Mouse (Mus musculus) embryonic facial prominence, embryonic 15.5 days (tissue): ENCODE results near the gene Xpa. TPM values are rescaled to one million over a fixed set of nuclear protein-coding genes. Genes with fewer than 3 reads are reported as not detected.

Experiments
- ATAC-seq: fragments of 200-750 bp; cut with Nextera tagmentation; 2 replicates; pipeline ENCODE4 v1.8.0; 2017; ENCODE audit warnings: low read depth, moderate TSS enrichment; ENCODE audit not compliant: insufficient number of reproducible peaks, low FRiP score, low TSS enrichment
- H3K27ac ChIP-seq: fragments of 300-500 bp; sonication (generic); replicated peaks from 2 replicates; pipeline ENCODE4 v1.5.1; 2015; ENCODE audit warnings: mild to moderate bottlenecking, inconsistent platforms
- H3K27me3 ChIP-seq: fragments of 300-500 bp; sonication (generic); 2 replicates; pipeline ENCODE4 v1.6.1; 2015; ENCODE audit warnings: inconsistent platforms
- H3K36me3 ChIP-seq: fragments of 300-500 bp; sonication (generic); 2 replicates; pipeline ENCODE4 v1.6.1; 2015; ENCODE audit warnings: mild to moderate bottlenecking, inconsistent platforms
- H3K4me1 ChIP-seq: fragments of 300-500 bp; sonication (generic); 2 replicates; pipeline ENCODE4 v1.6.1; 2015; ENCODE audit warnings: inconsistent platforms
- H3K4me2 ChIP-seq: fragments of 300-500 bp; sonication (generic); replicated peaks from 2 replicates; pipeline ENCODE4 v1.6.1; 2015; ENCODE audit warnings: mild to moderate bottlenecking, inconsistent platforms
- H3K4me3 ChIP-seq: fragments of 300-500 bp; sonication (generic); replicated peaks from 2 replicates; pipeline ENCODE4 v1.5.1; 2015; ENCODE audit warnings: mild to moderate bottlenecking, inconsistent platforms
- H3K9ac ChIP-seq: fragments of 300-500 bp; sonication (generic); 2 replicates; pipeline ENCODE4 v1.6.1; 2015; ENCODE audit warnings: inconsistent platforms
- H3K9me3 ChIP-seq: fragments of 300-500 bp; sonication (generic); replicated peaks from 2 replicates; pipeline ENCODE4 v1.6.1; 2016; ENCODE audit warnings: inconsistent platforms
- WGBS: fragments of 180-500 bp; shearing (Covaris S2); methylation state at CpG from one replicate; pipeline ENCODE4 v1.1.7; 2015; 5-methylcytosine and 5-hydroxymethylcytosine counted together
- polyA plus RNA-seq: library from polyadenylated mRNA; unstranded; fragments of >200 nt; fragmentation: Nextera tagmentation; extraction: Ambion mirVana; gene quantifications from 2 replicates; pipeline ENCODE4 v1.2.1, GENCODE M21; 2015

The Xpa gene
- polyA plus RNA-seq, 1 experiment from 2014 or later, result 22.9 TPM

GRCm38 (mm10) chr4:46185890-46186289, 10.2 kb downstream of the Xpa start:
- Histone ChIP-seq H3K9me3 (no peaks in the 10 kb centered on the region), H3K27me3 (no peaks in the 10 kb centered on the region), H3K4me3 (no peak overlapping the region), H3K27ac (no peak overlapping the region), H3K36me3 (peaks cover 83% of the 10 kb centered on the region), H3K9ac (no peak overlapping the region), H3K4me1 (no peaks in the 10 kb centered on the region), H3K4me2 (no peak overlapping the region)
- no peak for ATAC-seq
- 78% methylated on average over 9 of the region's 9 CpGs for WGBS

GRCm38 (mm10) chr4:46185423-46185822, 10.7 kb downstream of the Xpa start:
- Histone ChIP-seq H3K36me3 (peaks cover 79% of the 10 kb centered on the region), H3K4me1 (no peaks in the 10 kb centered on the region), H3K4me2 (no peak overlapping the region), H3K9me3 (no peaks in the 10 kb centered on the region), H3K27ac (no peak overlapping the region), H3K27me3 (no peaks in the 10 kb centered on the region), H3K9ac (no peak overlapping the region), H3K4me3 (no peak overlapping the region)
- ATAC-seq, result no peak
- WGBS, result 66% methylated on average over 8 of the region's 8 CpGs

- ATAC-seq, result no peak
- 76% methylated on average over 7 of the region's 7 CpGs for WGBS
- Histone ChIP-seq H3K27ac (no peak overlapping the region), H3K36me3 (peaks cover 83% of the 10 kb centered on the region), H3K27me3 (no peaks in the 10 kb centered on the region), H3K4me1 (no peaks in the 10 kb centered on the region), H3K9ac (no peak overlapping the region), H3K4me2 (no peak overlapping the region), H3K9me3 (no peaks in the 10 kb centered on the region), H3K4me3 (no peak overlapping the region)
These were observed 13.9 kb downstream of the Xpa start for GRCm38 (mm10) chr4:46182181-46182580.

GRCm38 (mm10) chr4:46181168-46181567, 14.9 kb downstream of the Xpa start:
- H3K9ac ChIP-seq, result no peak overlapping the region
- 25% methylated on average over 6 of the region's 6 CpGs for WGBS
- H3K4me3 ChIP-seq, result no peak overlapping the region
- no peak for ATAC-seq
- H3K27me3 ChIP-seq, result no peaks in the 10 kb centered on the region
- no peaks in the 10 kb centered on the region for H3K4me1 ChIP-seq
- H3K36me3 ChIP-seq, result peaks cover 93% of the 10 kb centered on the region
- no peak overlapping the region for H3K4me2 ChIP-seq
- no peaks in the 10 kb centered on the region for H3K9me3 ChIP-seq
- H3K27ac ChIP-seq, result no peak overlapping the region

GRCm38 (mm10) chr4:46177496-46177895, 18.6 kb downstream of the Xpa start:
- H3K4me1 ChIP-seq, result no peaks in the 10 kb centered on the region
- no peaks in the 10 kb centered on the region for H3K27me3 ChIP-seq
- peaks cover 92% of the 10 kb centered on the region for H3K36me3 ChIP-seq
- ATAC-seq, result no peak
- 83% methylated on average over 7 of the region's 7 CpGs for WGBS
- H3K4me3 ChIP-seq, result no peak overlapping the region
- H3K9me3 ChIP-seq, result no peaks in the 10 kb centered on the region
- H3K9ac ChIP-seq, result no peak overlapping the region
- H3K4me2 ChIP-seq, result no peak overlapping the region
- H3K27ac ChIP-seq, result no peak overlapping the region

GRCm38 (mm10) chr4:46177018-46177417, 19.1 kb downstream of the Xpa start:
- no peak overlapping the region for H3K4me2 ChIP-seq
- H3K27me3 ChIP-seq, result no peaks in the 10 kb centered on the region
- no peak for ATAC-seq
- H3K36me3 ChIP-seq, result peaks cover 90% of the 10 kb centered on the region
- H3K27ac ChIP-seq, result no peak overlapping the region
- H3K4me3 ChIP-seq, result no peak overlapping the region
- H3K9ac ChIP-seq, result no peak overlapping the region
- WGBS, result 71% methylated on average over 5 of the region's 5 CpGs
- H3K4me1 ChIP-seq, result no peaks in the 10 kb centered on the region
- no peaks in the 10 kb centered on the region for H3K9me3 ChIP-seq

GRCm38 (mm10) chr4:46176313-46176712, 19.8 kb downstream of the Xpa start:
- H3K4me1 ChIP-seq, result no peaks in the 10 kb centered on the region
- H3K9ac ChIP-seq, result no peak overlapping the region
- ATAC-seq, result no peak
- H3K9me3 ChIP-seq, result no peaks in the 10 kb centered on the region
- H3K4me3 ChIP-seq, result no peak overlapping the region
- H3K36me3 ChIP-seq, result peaks cover 89% of the 10 kb centered on the region
- 74% methylated on average over 4 of the region's 4 CpGs for WGBS
- H3K4me2 ChIP-seq, result no peak overlapping the region
- no peaks in the 10 kb centered on the region for H3K27me3 ChIP-seq
- no peak overlapping the region for H3K27ac ChIP-seq

GRCm38 (mm10) chr4:46171761-46172160, 24.4 kb downstream of the Xpa start:
- 79% methylated on average over 7 of the region's 7 CpGs for WGBS
- no peaks in the 10 kb centered on the region for H3K9me3 ChIP-seq

GRCm38 (mm10) chr4:46165831-46166230, 30.3 kb downstream of the Xpa start:
- Histone ChIP-seq H3K36me3 (peaks cover 88% of the 10 kb centered on the region), H3K9ac (no peak overlapping the region), H3K9me3 (no peaks in the 10 kb centered on the region)

More at GRCm38 (mm10) chr4:46171761-46172160, 24.4 kb downstream of the Xpa start:
- no peak for ATAC-seq
- no peak overlapping the region for H3K27ac ChIP-seq
- H3K4me2 ChIP-seq, result no peak overlapping the region
- no peaks in the 10 kb centered on the region for H3K27me3 ChIP-seq
- H3K9ac ChIP-seq, result no peak overlapping the region
- peaks cover 91% of the 10 kb centered on the region for H3K36me3 ChIP-seq
- H3K4me3 ChIP-seq, result no peak overlapping the region
- H3K4me1 ChIP-seq, result no peaks in the 10 kb centered on the region

GRCm38 (mm10) chr4:46164027-46164426, 32.1 kb downstream of the Xpa start:
- ATAC-seq, result no peak
- no peak overlapping the region for H3K9ac ChIP-seq
- no peaks in the 10 kb centered on the region for H3K27me3 ChIP-seq
- WGBS, result 82% methylated on average over 2 of the region's 2 CpGs
- no peak overlapping the region for H3K4me2 ChIP-seq
- H3K36me3 ChIP-seq, result peaks cover 83% of the 10 kb centered on the region
- no peaks in the 10 kb centered on the region for H3K9me3 ChIP-seq
- no peaks in the 10 kb centered on the region for H3K4me1 ChIP-seq
- H3K4me3 ChIP-seq, result no peak overlapping the region
- no peak overlapping the region for H3K27ac ChIP-seq

More at GRCm38 (mm10) chr4:46165831-46166230, 30.3 kb downstream of the Xpa start:
- Histone ChIP-seq H3K27ac (no peak overlapping the region), H3K4me2 (no peak overlapping the region), H3K27me3 (no peaks in the 10 kb centered on the region), H3K4me1 (no peaks in the 10 kb centered on the region), H3K4me3 (no peak overlapping the region)
- WGBS, result 87% methylated on average over 5 of the region's 5 CpGs
- ATAC-seq, result no peak

GRCm38 (mm10) chr4:46151903-46152544, 44.1 kb downstream of the Xpa start:
- no peaks in the 10 kb centered on the region for H3K9me3 ChIP-seq
- 90% methylated on average over 12 of the region's 12 CpGs for WGBS

GRCm38 (mm10) chr4:46146881-46147280, 49.2 kb downstream of the Xpa start:
- H3K4me1 ChIP-seq, result no peaks in the 10 kb centered on the region
- H3K9me3 ChIP-seq, result no peaks in the 10 kb centered on the region
- no peaks in the 10 kb centered on the region for H3K27me3 ChIP-seq
- H3K4me2 ChIP-seq, result no peak overlapping the region
- no peak for ATAC-seq
- H3K4me3 ChIP-seq, result no peak overlapping the region
- peaks cover 41% of the 10 kb centered on the region for H3K36me3 ChIP-seq
- no peak overlapping the region for H3K27ac ChIP-seq
- 93% methylated on average over 1 of the region's 1 CpGs for WGBS
- H3K9ac ChIP-seq, result no peak overlapping the region

More at GRCm38 (mm10) chr4:46151903-46152544, 44.1 kb downstream of the Xpa start:
- no peak overlapping the region for H3K27ac ChIP-seq
- no peaks in the 10 kb centered on the region for H3K27me3 ChIP-seq
- H3K4me2 ChIP-seq, result no peak overlapping the region
- peaks cover 74% of the 10 kb centered on the region for H3K36me3 ChIP-seq
- no peak overlapping the region for H3K9ac ChIP-seq
- no peaks in the 10 kb centered on the region for H3K4me1 ChIP-seq
- ATAC-seq, result no peak
- no peak overlapping the region for H3K4me3 ChIP-seq
